Mouse (Mus musculus) hindbrain, embryonic 14.5 days (tissue): Measurements from ENCODE around the gene Cpsf3. TPM values are rescaled to one million over a fixed set of nuclear protein-coding genes. Genes with fewer than 3 reads are reported as not detected.

ENCODE experiments used
- ATAC-seq: fragments of 200-750 bp; cut with Nextera tagmentation; 2 replicates; pipeline ENCODE4 v1.8.0; 2017; ENCODE audit warnings: moderate number of reproducible peaks, mild to moderate bottlenecking, moderate TSS enrichment, moderate library complexity; ENCODE audit not compliant: low FRiP score
- DNase-seq: peaks from one replicate; pipeline ENCODE4 v3.0.0-alpha.2; 2015; ENCODE audit warnings: low spot score
- H3K27ac ChIP-seq: fragments of 300-500 bp; sonication (generic); 2 replicates; pipeline ENCODE4 v1.5.1; 2014; ENCODE audit warnings: mild to moderate bottlenecking, moderate library complexity
- H3K27me3 ChIP-seq: fragments of 300-500 bp; sonication (generic); 2 replicates; pipeline ENCODE4 v1.6.1; 2014; ENCODE audit warnings: mild to moderate bottlenecking, low read length, mixed read lengths; ENCODE audit not compliant: control insufficient read depth, insufficient read depth
- H3K36me3 ChIP-seq: fragments of 300-500 bp; sonication (generic); replicated peaks from 2 replicates; pipeline ENCODE4 v1.6.1; 2014; ENCODE audit not compliant: control insufficient read depth, insufficient read depth
- H3K4me1 ChIP-seq: fragments of 300-500 bp; sonication (generic); replicated peaks from 2 replicates; pipeline ENCODE4 v1.6.1; 2014; ENCODE audit warnings: antibody characterized with exemption, low read length, mixed read lengths; ENCODE audit not compliant: control insufficient read depth, insufficient read depth
- H3K4me2 ChIP-seq: fragments of 300-500 bp; sonication (generic); replicated peaks from 2 replicates; pipeline ENCODE4 v1.6.1; 2014; ENCODE audit warnings: mild to moderate bottlenecking, moderate library complexity
- H3K4me3 ChIP-seq: fragments of 300-500 bp; sonication (generic); replicated peaks from 2 replicates; pipeline ENCODE4 v1.5.1; 2014; ENCODE audit warnings: mild to moderate bottlenecking, low read length
- H3K9ac ChIP-seq: fragments of 300-500 bp; sonication (generic); 2 replicates; pipeline ENCODE4 v1.6.1; 2014
- H3K9me3 ChIP-seq: fragments of 300-500 bp; sonication (generic); 2 replicates; pipeline ENCODE4 v1.6.1; 2016; ENCODE audit warnings: low read length; ENCODE audit not compliant: control insufficient read depth
- WGBS: fragments of 180-500 bp; shearing (Covaris S2); extraction: QIAGEN DNeasy Blood & Tissue Kit; methylation state at CpG from one replicate; pipeline ENCODE4 v1.1.7; 2014; 5-methylcytosine and 5-hydroxymethylcytosine counted together
- polyA plus RNA-seq: library from polyadenylated mRNA; unstranded; fragments of >200 nt; fragmentation: Nextera tagmentation; extraction: Ambion mirVana; gene quantifications from 2 replicates; pipeline ENCODE4 v1.2.1, GENCODE M21; 2014

The Cpsf3 gene
- polyA plus RNA-seq, 1 experiment from 2014 or later, result 88.1 TPM

DNA sequence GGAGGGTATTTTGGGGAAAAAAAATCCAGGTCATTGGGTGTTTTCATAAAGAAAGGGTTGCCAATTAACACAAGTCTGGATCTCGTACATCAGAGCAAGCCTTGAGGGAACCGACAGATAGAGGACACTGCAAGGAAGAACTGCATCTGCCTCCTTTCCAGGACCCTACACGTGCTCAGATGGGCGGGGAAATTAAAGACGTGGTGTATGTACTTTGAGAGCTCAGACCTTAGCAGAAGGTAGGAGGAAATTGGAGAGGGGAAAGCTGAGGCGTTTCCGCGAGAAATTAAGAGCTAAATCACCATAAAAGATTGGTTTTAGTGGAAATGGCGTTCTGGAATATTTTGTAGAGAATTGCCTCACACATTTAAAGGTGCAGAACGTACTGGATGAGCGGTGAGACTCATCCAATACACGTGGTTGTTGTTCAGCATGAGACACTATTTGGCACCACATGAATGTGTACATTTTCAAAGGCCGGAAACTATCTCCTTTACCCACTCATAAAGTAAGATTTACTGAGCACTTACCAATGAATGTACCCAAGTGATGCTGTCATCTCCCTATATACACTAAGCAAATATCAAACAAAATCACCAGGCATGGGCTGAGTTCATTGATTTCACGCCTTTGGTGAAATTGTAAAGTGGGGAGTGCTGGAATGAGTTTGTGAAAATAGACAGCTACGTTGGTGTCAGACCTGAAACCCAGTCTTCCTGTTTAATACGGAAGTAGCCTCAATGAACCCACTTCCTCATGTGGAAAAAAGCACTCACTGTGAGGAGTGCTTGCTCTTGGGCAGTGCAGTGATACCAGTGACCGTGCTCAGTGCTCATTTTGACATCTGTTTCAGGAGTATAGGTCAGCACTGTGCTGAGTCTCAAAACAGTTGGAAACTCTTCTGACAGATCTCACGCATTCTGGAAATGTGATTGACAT lies 1.8 kb downstream of the Cpsf3 start:
- peaks cover 26% of the 10 kb centered on the region for H3K4me1 ChIP-seq
- H3K9me3 ChIP-seq, result no peaks in the 10 kb centered on the region
- WGBS, result 38% methylated on average over 18 of the region's 18 CpGs
- H3K27ac ChIP-seq, result peak overlapping the region; percentile 93
- no peak for DNase-seq
- peak overlapping the region; percentile 79 for H3K9ac ChIP-seq
- ATAC-seq, result peak; percentile 32; the same call in 1 of the 2 replicates
- no peaks in the 10 kb centered on the region for H3K27me3 ChIP-seq
- H3K36me3 ChIP-seq, result peaks cover 21% of the 10 kb centered on the region
- H3K4me2 ChIP-seq, result peak overlapping the region; percentile 65
- H3K4me3 ChIP-seq, result peak overlapping the region; percentile 53

GRCm38 (mm10) chr12:21288716-21289395 lies 3.7 kb downstream of the Cpsf3 start:
- peaks cover 40% of the 10 kb centered on the region for H3K36me3 ChIP-seq
- no peaks in the 10 kb centered on the region for H3K9me3 ChIP-seq
- 95% methylated on average over 3 of the region's 3 CpGs for WGBS
- H3K27ac ChIP-seq, result no peak overlapping the region
- H3K9ac ChIP-seq, result peak overlapping the region; percentile 17; the same call in 1 of the 2 replicates
- no peak for DNase-seq
- H3K4me3 ChIP-seq, result no peak overlapping the region
- no peak for ATAC-seq
- H3K4me2 ChIP-seq, result no peak overlapping the region
- H3K4me1 ChIP-seq, result peaks cover 26% of the 10 kb centered on the region
- no peaks in the 10 kb centered on the region for H3K27me3 ChIP-seq

DNA sequence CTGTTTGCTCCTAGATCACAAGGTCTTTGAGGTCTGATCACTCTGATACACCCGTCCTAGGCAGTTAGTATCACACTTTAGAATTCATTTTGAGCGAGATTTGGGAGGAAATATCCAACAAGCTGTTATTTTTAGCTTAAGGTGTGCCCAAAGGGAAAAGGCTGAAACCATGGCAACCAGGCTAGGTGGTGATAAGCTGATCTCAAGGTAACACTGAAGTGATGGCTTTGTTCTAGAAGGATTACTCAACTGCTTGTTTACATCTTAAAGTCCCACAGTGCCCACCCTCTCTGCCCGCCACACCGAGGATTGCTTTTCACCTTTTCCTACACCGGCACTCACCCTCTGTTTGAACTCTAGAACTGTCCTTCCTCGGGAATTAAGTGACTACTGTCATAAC lies 4.5 kb downstream of the Cpsf3 start:
- Histone ChIP-seq H3K4me3 (no peak overlapping the region), H3K27me3 (no peaks in the 10 kb centered on the region), H3K36me3 (peaks cover 48% of the 10 kb centered on the region), H3K4me1 (peaks cover 26% of the 10 kb centered on the region), H3K9me3 (no peaks in the 10 kb centered on the region), H3K4me2 (no peak overlapping the region), H3K27ac (no peak overlapping the region), H3K9ac (no peak overlapping the region)
- DNase-seq (no peak), ATAC-seq (no peak)
- WGBS, result 92% methylated on average over 6 of the region's 6 CpGs

DNA sequence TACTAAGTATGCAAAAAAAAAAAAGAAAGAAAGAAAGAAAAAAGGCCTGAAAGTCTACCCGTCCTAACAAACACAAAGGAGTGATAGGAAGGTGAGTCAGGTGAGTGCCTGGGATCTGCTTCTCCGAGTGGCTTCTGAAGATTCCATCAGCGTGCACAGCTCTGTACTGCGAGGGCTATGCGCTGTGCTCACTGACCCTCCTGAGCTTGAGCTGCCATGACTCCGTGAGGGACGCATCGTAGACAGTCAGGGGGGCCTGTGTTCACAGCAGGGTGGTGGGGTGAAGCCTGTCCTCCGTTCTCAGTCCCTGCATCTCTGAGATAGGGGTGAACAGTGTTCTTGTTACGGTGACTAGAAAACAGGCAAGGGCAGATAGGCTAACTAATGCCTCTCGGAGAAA lies 13.7 kb downstream of the Cpsf3 start:
- H3K4me3 ChIP-seq, result no peak overlapping the region
- H3K9me3 ChIP-seq, result no peaks in the 10 kb centered on the region
- no peaks in the 10 kb centered on the region for H3K4me1 ChIP-seq
- DNase-seq, result no peak
- no peak overlapping the region for H3K9ac ChIP-seq
- 97% methylated on average over 11 of the region's 11 CpGs for WGBS
- H3K4me2 ChIP-seq, result no peak overlapping the region
- H3K27me3 ChIP-seq, result no peaks in the 10 kb centered on the region
- H3K27ac ChIP-seq, result no peak overlapping the region
- no peak for ATAC-seq
- peaks cover 100% of the 10 kb centered on the region for H3K36me3 ChIP-seq

DNA sequence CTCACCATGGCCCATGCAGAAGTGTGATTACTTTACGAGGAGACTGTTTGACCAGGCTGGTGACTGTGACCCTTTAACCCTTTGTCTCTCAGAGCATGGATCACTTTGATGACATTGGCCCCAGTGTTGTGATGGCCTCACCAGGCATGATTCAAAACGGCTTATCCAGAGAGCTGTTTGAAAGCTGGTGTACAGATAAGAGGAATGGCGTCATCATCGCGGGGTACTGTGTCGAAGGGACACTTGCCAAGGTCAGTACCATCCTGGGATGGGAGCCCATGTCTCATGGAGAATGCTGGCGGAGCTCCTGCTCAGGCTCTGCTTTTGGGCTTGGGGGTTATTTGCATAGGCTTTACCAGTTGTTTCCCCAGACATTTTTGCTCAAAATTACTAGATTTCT lies 16.1 kb downstream of the Cpsf3 start:
- ATAC-seq, result no peak
- H3K9ac ChIP-seq, result no peak overlapping the region
- no peaks in the 10 kb centered on the region for H3K27me3 ChIP-seq
- peaks cover 98% of the 10 kb centered on the region for H3K36me3 ChIP-seq
- no peak overlapping the region for H3K4me2 ChIP-seq
- WGBS, result 95% methylated on average over 7 of the region's 7 CpGs
- H3K9me3 ChIP-seq, result no peaks in the 10 kb centered on the region
- H3K4me1 ChIP-seq, result no peaks in the 10 kb centered on the region
- no peak overlapping the region for H3K27ac ChIP-seq
- DNase-seq, result no peak
- no peak overlapping the region for H3K4me3 ChIP-seq

GRCm38 (mm10) chr12:21301932-21302331 lies 16.7 kb downstream of the Cpsf3 start:
- Histone ChIP-seq H3K4me1 (no peaks in the 10 kb centered on the region), H3K9ac (no peak overlapping the region), H3K9me3 (no peaks in the 10 kb centered on the region), H3K4me2 (no peak overlapping the region), H3K36me3 (peaks cover 98% of the 10 kb centered on the region), H3K27ac (no peak overlapping the region), H3K4me3 (no peak overlapping the region), H3K27me3 (no peaks in the 10 kb centered on the region)
- DNase-seq, result no peak
- no peak for ATAC-seq
- WGBS, result 93% methylated on average over 8 of the region's 8 CpGs

GRCm38 (mm10) chr12:21302361-21302783 lies 17.2 kb downstream of the Cpsf3 start:
- ATAC-seq (no peak), DNase-seq (no peak)
- peaks cover 98% of the 10 kb centered on the region for H3K36me3 ChIP-seq
- WGBS, result 84% methylated on average over 5 of the region's 5 CpGs
- H3K27ac ChIP-seq, result no peak overlapping the region
- H3K27me3 ChIP-seq, result no peaks in the 10 kb centered on the region
- H3K9me3 ChIP-seq, result no peaks in the 10 kb centered on the region
- no peaks in the 10 kb centered on the region for H3K4me1 ChIP-seq
- H3K4me2 ChIP-seq, result no peak overlapping the region
- no peak overlapping the region for H3K9ac ChIP-seq
- no peak overlapping the region for H3K4me3 ChIP-seq

GRCm38 (mm10) chr12:21305741-21306140 lies 20.6 kb downstream of the Cpsf3 start:
- no peak overlapping the region for H3K4me3 ChIP-seq
- 98% methylated on average over 4 of the region's 4 CpGs for WGBS
- no peak for DNase-seq
- peaks cover 97% of the 10 kb centered on the region for H3K36me3 ChIP-seq
- no peaks in the 10 kb centered on the region for H3K9me3 ChIP-seq
- no peak for ATAC-seq
- H3K4me1 ChIP-seq, result no peaks in the 10 kb centered on the region
- H3K27me3 ChIP-seq, result no peaks in the 10 kb centered on the region
- H3K27ac ChIP-seq, result no peak overlapping the region
- no peak overlapping the region for H3K9ac ChIP-seq
- no peak overlapping the region for H3K4me2 ChIP-seq

GRCm38 (mm10) chr12:21306721-21307120 lies 21.5 kb downstream of the Cpsf3 start:
- no peak overlapping the region for H3K4me3 ChIP-seq
- DNase-seq (no peak), ATAC-seq (no peak)
- no peak overlapping the region for H3K27ac ChIP-seq
- no peak overlapping the region for H3K4me2 ChIP-seq
- H3K36me3 ChIP-seq, result peaks cover 97% of the 10 kb centered on the region
- 92% methylated on average over 4 of the region's 4 CpGs for WGBS
- H3K27me3 ChIP-seq, result no peaks in the 10 kb centered on the region
- no peak overlapping the region for H3K9ac ChIP-seq
- H3K4me1 ChIP-seq, result no peaks in the 10 kb centered on the region
- no peaks in the 10 kb centered on the region for H3K9me3 ChIP-seq
